Mouse (Mus musculus) layer of hippocampus, postnatal 36 days (tissue): ENCODE measurements around the gene Vwc2l. TPM values are rescaled to one million over a fixed set of nuclear protein-coding genes. Genes with fewer than 3 reads are reported as not detected.

ENCODE experiments used
- DNase-seq, 2 experiments: peaks; one replicate each; pipeline ENCODE4 v3.0.0; 2022
- total RNA-seq, 2 experiments: library from RNA; stranded (reverse); gene quantifications; 2 replicates each; pipeline ENCODE4 v1.2.3; 2021

Vwc2l gene
- total RNA-seq, 2 experiments from 2014 or later = 5.3 to 5.4 TPM

DNA sequence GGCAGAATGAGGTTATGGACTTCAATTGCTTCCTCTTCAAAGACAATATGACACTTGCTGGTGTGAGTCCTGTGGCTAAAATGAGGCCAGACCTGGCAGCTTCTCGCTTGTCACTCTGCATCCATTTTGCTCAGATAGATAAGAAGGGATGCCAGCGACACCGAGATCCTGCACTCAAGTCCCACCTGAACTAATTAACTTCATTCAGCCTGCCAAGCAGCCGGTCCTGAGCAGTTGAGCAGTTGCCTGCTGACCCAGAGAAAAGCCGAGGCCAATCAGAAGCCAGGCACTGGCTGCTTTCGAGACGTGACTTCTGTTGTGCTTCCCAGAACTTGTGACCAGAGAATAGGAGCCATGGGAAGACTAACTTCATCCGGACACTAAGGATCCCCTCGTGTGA lies 187.6 kb downstream of the Vwc2l start:
- DNase-seq = no peak

DNA sequence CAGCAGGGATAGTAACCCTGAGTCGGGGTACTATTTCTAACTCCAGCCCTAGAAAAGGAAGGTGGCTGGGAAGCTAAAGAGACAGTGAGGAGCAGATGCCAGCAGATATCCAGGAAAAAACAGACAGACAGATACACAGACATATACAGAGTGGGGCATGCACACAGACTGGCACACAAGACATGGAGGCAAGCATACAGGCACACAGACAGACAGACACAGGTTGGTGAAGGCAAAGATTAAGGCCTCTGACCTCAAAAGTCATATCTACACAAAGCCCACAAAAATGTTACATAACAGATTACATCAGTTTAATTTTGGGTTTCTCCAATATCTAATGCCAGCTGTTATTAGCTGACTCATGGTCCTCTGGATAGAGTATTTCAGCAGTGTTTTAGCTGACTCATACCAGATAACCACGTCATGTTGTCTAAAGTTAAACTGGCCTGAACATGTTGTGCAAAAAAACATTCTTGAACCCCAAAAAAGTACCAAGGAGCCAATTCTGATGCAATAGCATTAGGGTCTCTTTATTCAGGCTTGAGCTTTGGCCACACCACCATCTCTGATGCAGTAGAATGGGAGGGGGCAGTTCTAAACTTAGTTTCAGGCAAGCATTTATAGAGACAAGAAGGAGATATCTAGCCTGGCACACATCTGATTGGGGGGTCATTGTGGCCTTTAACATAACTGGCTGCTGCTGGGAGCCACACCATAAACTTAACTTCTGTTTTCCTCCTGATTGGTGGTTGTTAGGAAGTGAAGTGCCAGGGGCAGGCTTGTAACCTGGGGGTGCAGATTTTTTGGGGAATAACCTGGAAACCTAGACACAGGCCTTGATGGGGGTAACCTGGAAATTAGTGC lies 192.9 kb downstream of the Vwc2l start:
- DNase-seq = no peak

DNA sequence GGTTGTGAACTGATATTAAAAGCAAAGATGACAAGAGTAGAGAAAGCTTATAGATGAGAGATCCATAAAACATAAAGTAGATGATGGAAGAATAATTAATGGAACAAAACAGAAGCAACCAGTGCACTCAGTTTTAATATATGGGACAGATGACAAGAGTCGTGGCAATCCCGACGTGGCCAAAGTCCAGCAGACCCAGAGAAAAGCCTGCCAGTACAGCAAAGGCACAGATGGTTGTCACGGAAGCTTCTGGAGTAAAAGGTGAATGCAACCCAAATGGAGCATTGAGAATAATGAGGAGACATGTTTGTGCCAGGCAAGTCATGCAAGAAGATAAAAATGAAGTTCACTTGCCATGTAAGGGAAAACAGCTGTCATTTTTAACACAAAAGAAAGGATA lies 207.5 kb downstream of the Vwc2l start:
- DNase-seq = no peak
